Mouse (Mus musculus) left cerebral cortex, adult 2 months (tissue): ENCODE results near the gene Srd5a2. TPM values are rescaled to one million over a fixed set of nuclear protein-coding genes. Genes with fewer than 3 reads are reported as not detected.
"Not testable (repeated sequence)": the region's sequence is repeated elsewhere in the genome, so short reads cannot be mapped to it uniquely, and the experiment has no call there.

ENCODE experiments used
- DNase-seq, 2 experiments: peaks; one replicate each; pipeline ENCODE4 v3.0.0; 2021 to 2022; ENCODE audit warnings: low spot score in 2 of 2, mixed read lengths in 1 of 2; ENCODE audit errors: extremely low spot score in 1 of 2
- H3K27ac ChIP-seq: fragments of 200-600 bp; 2 replicates; pipeline ENCODE4 v1.8.1; 2022
- H3K4me3 ChIP-seq: fragments of 200-600 bp; 2 replicates; pipeline ENCODE4 v1.8.1; 2022
- CTCF ChIP-seq: fragments of 200-600 bp; IDR thresholded peaks from 2 replicates; pipeline ENCODE4 v1.8.1; 2022; ENCODE audit warnings: antibody characterized with exemption, mild to moderate bottlenecking, moderate library complexity
- intact Hi-C: fragments of 180-260 bp; cut with DNase I; formaldehyde crosslinking; loops from one replicate; pipeline ENCODE4 v1.15.1; 2025
- long read RNA-seq, 2 experiments: library from polyadenylated mRNA; stranded (forward); transcript quantifications; one replicate each; pipeline ENCODE4 v2.0.0; 2021; ENCODE audit warnings: borderline mapping rate in 2 of 2
- total RNA-seq, 2 experiments: library from RNA; stranded (reverse); gene quantifications; 2 replicates each; pipeline ENCODE4 v1.2.3; 2021

The Srd5a2 gene
- not detected for total RNA-seq
- long read RNA-seq, experiment 1, result 0 reads
- long read RNA-seq, experiment 2, result 0 reads

GRCm38 (mm10) chr17:74047210-74048082 is at the start of gene Srd5a2:
Gene Srd5a2 (minus strand): TSS chr17:74047916.
- intact Hi-C loops, result no loop called here
- no peak within 1 kb of the TSS for H3K4me3 ChIP-seq
- H3K27ac ChIP-seq, result no peak within 1 kb of the TSS
- TF ChIP-seq CTCF, result no peak
- no peak for DNase-seq

DNA sequence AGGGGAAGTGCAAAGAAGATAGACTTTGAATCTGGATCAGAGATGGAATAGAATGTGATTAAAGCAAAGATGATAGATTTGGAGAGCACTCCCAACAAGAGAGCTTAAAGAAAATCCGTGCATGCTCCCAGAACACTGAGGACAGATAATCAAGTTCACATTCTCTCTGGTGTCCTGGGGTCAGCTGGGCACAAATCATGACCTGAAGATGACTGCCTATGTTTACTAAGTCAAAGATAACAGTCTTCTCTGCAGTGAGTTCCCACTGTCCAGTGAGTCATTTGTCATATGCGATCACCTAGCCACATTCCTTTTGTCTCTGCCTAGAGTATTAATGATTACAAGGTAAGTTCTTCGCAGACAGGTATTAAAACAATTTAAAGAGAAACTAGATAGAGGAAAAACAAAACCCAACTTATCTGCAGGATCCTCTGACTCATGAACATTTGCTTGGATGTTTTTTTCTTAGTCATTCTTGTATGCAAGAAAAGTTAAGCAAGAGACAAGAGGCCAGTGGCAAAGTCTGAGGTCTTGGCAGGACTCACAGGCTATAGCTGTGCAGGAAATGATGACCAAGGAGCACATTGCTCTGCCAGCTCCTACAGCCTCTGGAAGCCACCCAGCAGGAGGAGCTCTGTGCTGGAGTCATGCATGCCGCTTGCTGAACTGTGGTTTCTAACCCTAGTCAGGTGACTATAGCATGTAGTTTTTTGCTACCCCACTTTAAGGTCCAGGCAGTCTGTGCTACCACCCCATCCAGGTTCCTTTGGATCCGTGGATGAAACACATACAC is 41.4 kb upstream of the Srd5a2 start:
- no peak for DNase-seq
- no peak for TF ChIP-seq CTCF
- H3K27ac ChIP-seq, result no peak overlapping the region
- no peak overlapping the region for H3K4me3 ChIP-seq
- intact Hi-C loops, result no loop called here

DNA sequence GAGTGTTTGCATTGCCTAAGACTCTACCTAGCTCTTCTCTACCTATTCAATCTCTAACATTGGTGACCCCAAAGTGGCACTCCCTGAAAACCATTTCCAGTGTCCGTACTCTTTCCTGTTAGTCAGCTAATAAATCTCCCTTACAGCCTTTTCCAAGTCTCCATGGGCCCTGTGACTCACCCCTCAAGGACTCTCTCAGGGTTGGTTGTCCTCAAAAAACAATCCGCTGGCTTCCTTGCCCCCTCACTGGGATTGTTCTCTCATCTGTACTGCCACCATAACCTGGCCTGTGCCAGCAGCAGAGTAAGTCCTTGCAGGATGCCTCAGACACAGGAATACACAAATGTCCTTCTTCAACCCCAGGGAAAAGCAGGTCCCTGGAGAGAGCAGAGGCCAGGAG is 40.3 kb upstream of the Srd5a2 start:
- no peak overlapping the region for H3K4me3 ChIP-seq
- intact Hi-C loops, result no loop called here
- no peak overlapping the region for H3K27ac ChIP-seq
- no peak for TF ChIP-seq CTCF
- DNase-seq, result no peak

DNA sequence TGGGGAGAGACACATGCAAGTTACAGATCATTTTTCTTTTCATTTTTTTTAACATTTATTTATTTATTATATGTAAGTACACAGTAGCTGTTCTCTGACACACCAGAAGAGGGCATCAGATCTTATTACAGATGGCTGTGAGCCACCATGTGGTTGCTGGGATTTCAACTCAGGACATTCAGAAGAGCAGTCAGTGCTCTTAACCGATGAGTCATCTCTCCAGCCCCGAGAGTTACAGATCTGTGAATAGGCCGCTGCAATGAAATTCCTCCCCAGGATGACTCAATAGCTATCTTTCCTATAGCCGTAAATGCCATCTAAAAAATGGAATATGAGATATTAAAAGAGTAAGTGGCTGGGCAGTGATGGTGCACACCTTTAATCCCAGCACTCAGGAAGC is 35.7 kb upstream of the Srd5a2 start:
- Histone ChIP-seq H3K27ac (no peak overlapping the region), H3K4me3 (no peak overlapping the region)
- intact Hi-C loops, result no loop called here
- DNase-seq, result no peak
- peak; percentile 13 for TF ChIP-seq CTCF

GRCm38 (mm10) chr17:74080076-74080615 is 32.4 kb upstream of the Srd5a2 start:
- intact Hi-C loops, result no loop called here
- no peak overlapping the region for H3K27ac ChIP-seq
- DNase-seq, result no peak
- TF ChIP-seq CTCF, result no peak
- H3K4me3 ChIP-seq, result no peak overlapping the region

DNA sequence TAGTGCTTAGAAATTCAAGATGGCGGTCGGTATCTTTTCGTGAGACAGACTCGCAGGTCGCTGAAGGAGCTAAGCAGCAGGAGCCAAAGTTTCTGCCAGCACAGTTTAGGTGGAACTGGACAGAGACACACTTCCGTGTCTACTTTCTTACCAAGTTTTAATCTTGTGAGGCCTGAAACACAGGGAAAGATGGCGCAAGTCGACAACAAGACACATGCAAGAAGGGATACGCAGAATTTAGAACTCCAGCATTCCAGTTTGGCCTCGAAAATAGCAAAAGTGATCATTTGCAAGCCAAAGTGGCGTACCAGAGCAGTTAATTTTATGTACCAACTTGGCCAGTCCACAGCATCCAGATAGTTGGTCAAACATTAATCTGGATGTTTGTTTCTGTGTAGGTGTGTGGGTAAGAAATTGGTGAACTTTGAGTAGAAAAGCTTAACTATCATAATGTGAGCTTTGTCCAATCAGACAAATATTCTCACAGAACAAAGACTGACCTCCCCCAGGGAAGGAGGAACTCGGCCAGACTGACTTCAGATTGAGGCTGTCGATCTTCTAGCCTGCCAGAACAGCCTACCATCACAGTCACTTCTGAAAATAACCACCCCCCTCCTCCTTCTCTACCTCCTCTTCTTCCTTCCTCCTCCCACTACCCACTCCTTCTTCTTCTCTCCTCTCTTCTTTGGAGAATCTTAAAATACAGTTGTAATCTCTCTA is 31.2 kb upstream of the Srd5a2 start:
- Histone ChIP-seq H3K4me3 (no peak overlapping the region), H3K27ac (no peak overlapping the region)
- no peak for TF ChIP-seq CTCF
- no peak for DNase-seq
- intact Hi-C loops, result no loop called here

DNA sequence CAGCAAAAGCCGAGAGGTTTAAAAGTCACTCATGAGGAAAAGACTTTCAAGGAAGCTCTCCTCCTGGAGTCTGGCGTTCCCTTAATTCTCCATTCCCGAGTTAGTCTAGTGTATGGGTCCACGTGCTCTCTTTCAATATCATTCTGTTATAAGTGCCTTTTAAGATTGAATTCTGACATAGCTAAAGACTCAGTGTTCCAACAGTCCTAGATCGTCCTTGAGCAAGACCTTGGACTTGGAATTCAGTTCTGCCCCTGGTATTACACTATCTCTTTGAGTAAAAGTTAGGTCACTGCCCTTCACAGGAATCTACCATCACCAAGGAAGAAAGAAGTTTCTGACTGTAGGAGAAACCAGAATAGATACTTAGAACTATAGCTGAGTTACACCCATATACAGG is 25.4 kb upstream of the Srd5a2 start:
- DNase-seq, intact Hi-C loops, H3K4me3 ChIP-seq, H3K27ac ChIP-seq: not testable (repeated sequence)

- DNase-seq, result not testable (repeated sequence)
Observed at GRCm38 (mm10) chr17:74062763-74063162, 15.0 kb upstream of the Srd5a2 start.

GRCm38 (mm10) chr17:74048229-74048816 is 607 bp upstream of the Srd5a2 start:
- Histone ChIP-seq H3K4me3 (no peak overlapping the region), H3K27ac (no peak overlapping the region)
- DNase-seq, result no peak
- intact Hi-C loops, result no loop called here
- TF ChIP-seq CTCF, result no peak

More at GRCm38 (mm10) chr17:74062763-74063162, 15.0 kb upstream of the Srd5a2 start:
- H3K27ac ChIP-seq, H3K4me3 ChIP-seq, intact Hi-C loops: not testable (repeated sequence)

- DNase-seq, result no peak
- no peak for TF ChIP-seq CTCF
Observed at GRCm38 (mm10) chr17:74043754-74044153, 4.0 kb downstream of the Srd5a2 start.

DNA sequence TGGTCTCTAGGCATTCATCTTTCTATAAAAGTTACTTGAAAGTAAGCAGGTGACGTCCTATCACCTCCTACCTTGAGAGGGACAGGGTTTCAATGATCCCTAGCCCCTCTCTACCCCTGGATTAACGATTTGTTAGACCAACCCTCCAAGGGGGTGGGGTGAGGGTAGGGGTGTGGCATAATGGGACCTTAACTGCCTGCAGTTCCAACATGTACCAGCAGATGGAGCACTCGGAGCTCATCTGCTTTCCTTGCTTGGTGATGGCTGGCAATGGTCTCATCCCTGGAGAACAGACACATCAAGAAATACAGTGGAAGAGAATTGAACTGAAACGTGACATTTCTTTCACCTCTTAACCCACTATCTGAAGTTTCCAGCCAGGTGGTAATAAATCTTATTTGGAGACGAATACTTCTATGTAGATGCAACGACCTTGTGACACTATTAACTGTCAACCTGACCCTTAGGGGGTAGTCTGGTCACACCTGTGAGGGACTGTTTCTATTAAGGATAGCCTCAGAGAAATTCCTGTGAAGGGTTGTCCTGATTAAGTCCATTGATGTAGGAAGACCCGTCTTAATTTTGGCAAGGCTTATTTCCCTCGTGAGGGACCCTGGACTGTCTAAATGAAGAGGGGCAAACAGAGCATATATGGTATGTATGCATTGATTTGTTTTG is 27.1 kb downstream of the Srd5a2 start:
- Histone ChIP-seq H3K4me3 (no peak overlapping the region), H3K27ac (no peak overlapping the region)
- intact Hi-C loops, result loop anchor here (2.0 to 5.0 kb wide), 2 partner anchors 172 to 277 kb away; partner anchors contain the start of gene Memo1
- peak; percentile 78 to 85 for DNase-seq
- TF ChIP-seq CTCF, result peak; percentile 99

More at GRCm38 (mm10) chr17:74043754-74044153, 4.0 kb downstream of the Srd5a2 start:
- Histone ChIP-seq H3K4me3 (no peak overlapping the region), H3K27ac (no peak overlapping the region)
- intact Hi-C loops, result no loop called here
